Mouse (Mus musculus): Measurements from ENCODE around the gene 4921524J17Rik. TPM values are rescaled to one million over a fixed set of nuclear protein-coding genes. Genes with fewer than 3 reads are reported as not detected.

The 4921524J17Rik gene
- polyA plus RNA-seq, 1 experiment: 2.7 TPM

GRCm38 (mm10) chr8:85363406-85363805, 69.2 kb downstream of the 4921524J17Rik start:
- Histone ChIP-seq H3K4me3 (replicated peaks) (no peak overlapping the region), H3K4me1 (ENCODE audit: control insufficient read depth) (peaks cover 51% of the 10 kb centered on the region), H3K27me3 (ENCODE audit: control insufficient read depth) (no peaks in the 10 kb centered on the region), H3K9me3 (ENCODE audit: control insufficient read depth, low read length) (no peaks in the 10 kb centered on the region), H3K36me3 (ENCODE audit: control insufficient read depth) (peaks cover 81% of the 10 kb centered on the region)
- TF ChIP-seq TAL1 (IDR thresholded peaks at IDR 0.05; ENCODE audit: low read length) (no peak), GATA1 (IDR thresholded peaks at IDR 0.05; ENCODE audit: low read length) (no peak)

- Histone ChIP-seq H3K9me3 (ENCODE audit: control insufficient read depth, low read length) (no peaks in the 10 kb centered on the region), H3K4me3 (replicated peaks) (no peak overlapping the region), H3K27me3 (ENCODE audit: control insufficient read depth) (no peaks in the 10 kb centered on the region), H3K36me3 (ENCODE audit: control insufficient read depth) (peaks cover 82% of the 10 kb centered on the region), H3K4me1 (ENCODE audit: control insufficient read depth) (peaks cover 48% of the 10 kb centered on the region)
- TF ChIP-seq GATA1 (IDR thresholded peaks at IDR 0.05; ENCODE audit: low read length) (no peak), TAL1 (IDR thresholded peaks at IDR 0.05; ENCODE audit: low read length) (no peak)
Observed at GRCm38 (mm10) chr8:85362211-85362610, 70.4 kb downstream of the 4921524J17Rik start.

Other genes with a start within 250 kb of the 4921524J17Rik start
- gene Olfr371, start 206.8 kb downstream of the 4921524J17Rik start, polyA plus RNA-seq (2012): not detected in 2 replicates
- gene Orc6, start 133.2 kb downstream of the 4921524J17Rik start, polyA plus RNA-seq (2012): 0.90 and 2.3 TPM in 2 replicates
- gene Vps35, start 133.0 kb downstream of the 4921524J17Rik start, polyA plus RNA-seq (2012): 0.55 and 0.61 TPM in 2 replicates
- gene Mylk3, start 46.5 kb downstream of the 4921524J17Rik start, polyA plus RNA-seq (2012): 8.6 and 10.8 TPM in 2 replicates
- gene Gpt2, start 59.7 kb upstream of the 4921524J17Rik start, polyA plus RNA-seq (2012): 0.09 TPM in 1 of 2 replicates, not detected in the other
- 3.1 and 4.2 TPM in 2 replicates for gene Dnaja2, start 122.5 kb upstream of the 4921524J17Rik start, polyA plus RNA-seq (2012)